Mouse (Mus musculus): Measurements from ENCODE around the gene Cyp2d22.

DNA sequence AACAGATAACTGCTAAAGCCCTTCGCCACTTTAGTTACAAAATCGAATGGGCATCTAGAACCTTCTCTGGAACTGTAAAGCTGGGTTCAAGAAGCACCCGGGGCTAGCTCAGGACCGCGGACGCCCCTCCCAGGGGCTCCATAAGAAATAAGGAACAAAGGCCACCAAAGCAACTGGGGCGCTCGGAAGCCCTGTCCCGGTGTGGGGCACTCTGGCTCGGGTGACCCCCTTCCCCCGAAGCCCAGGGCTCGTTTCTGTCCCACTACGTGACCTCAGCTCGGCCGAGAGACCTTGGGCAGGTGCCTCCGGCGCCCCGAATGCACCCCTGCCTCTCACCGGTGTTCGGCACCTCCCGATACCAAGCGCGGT lies 26.3 kb downstream of the Cyp2d22 start:
- TF ChIP-seq CEBPB (IDR thresholded peaks at IDR 0.05; ENCODE audit: low read depth) (no peak), CTCF (IDR thresholded peaks at IDR 0.05; ENCODE audit: control insufficient read depth, insufficient read depth, insufficient read length) (no peak), MYOD1 (IDR thresholded peaks at IDR 0.05; ENCODE audit: control insufficient read depth, insufficient read length, low read depth) (no peak), MYOG (IDR thresholded peaks at IDR 0.05; ENCODE audit: control insufficient read depth, extremely low read depth, insufficient read length) (no peak), MAX (IDR thresholded peaks at IDR 0.05) (no peak), USF1 (IDR thresholded peaks at IDR 0.05; ENCODE audit: low read depth) (no peak)

All from C2C12 (cell line).